Mouse (Mus musculus): Measurements from ENCODE around the gene Cachd1. TPM values are rescaled to one million over a fixed set of nuclear protein-coding genes. Genes with fewer than 3 reads are reported as not detected.

Cachd1 gene
- total and polyA plus RNA-seq, 3 experiments: 2.0 to 5.1 (median 3.5) TPM

GRCm38 (mm10) chr4:100752278-100752677 is 24.2 kb upstream of the Cachd1 start:
- no peaks in the 10 kb centered on the region for H3K36me3 ChIP-seq (ENCODE audit: control insufficient read depth, insufficient read depth, low read length)
- H3K79me2 ChIP-seq (replicated peaks; ENCODE audit: control insufficient read depth, insufficient read depth, low read length): no peaks in the 10 kb centered on the region; the same call in 1 of the 2 replicates
- no peak overlapping the region for H3K27ac ChIP-seq
- H3K4me1 ChIP-seq (ENCODE audit: control insufficient read depth, insufficient read depth, low read length): no peaks in the 10 kb centered on the region
- no peak for DNase-seq
- H3K27me3 ChIP-seq (ENCODE audit: control insufficient read depth, insufficient read depth, low read length): no peaks in the 10 kb centered on the region
- H3K4me3 ChIP-seq: no peak overlapping the region
- TF ChIP-seq CTCF (IDR thresholded peaks at IDR 0.05) (no peak), POLR2A (IDR thresholded peaks at IDR 0.05; ENCODE audit: insufficient read depth, low read depth, low read length) (no peak), EP300 (IDR thresholded peaks at IDR 0.05; ENCODE audit: insufficient read depth, low read depth, low read length) (no peak)
- 67% methylated on average over 2 of the region's 2 CpGs for WGBS
- intact Hi-C loops (cut with DNase I): no loop called here
- no peak overlapping the region for H3K9ac ChIP-seq (ENCODE audit: low read depth, low read length)

GRCm38 (mm10) chr4:100755632-100756031 is 20.8 kb upstream of the Cachd1 start:
- no peak for DNase-seq
- Histone ChIP-seq H3K36me3 (ENCODE audit: control insufficient read depth, insufficient read depth, low read length) (no peaks in the 10 kb centered on the region), H3K79me2 (replicated peaks; ENCODE audit: control insufficient read depth, insufficient read depth, low read length) (no peaks in the 10 kb centered on the region), H3K27me3 (ENCODE audit: control insufficient read depth, insufficient read depth, low read length) (no peaks in the 10 kb centered on the region), H3K27ac (no peak overlapping the region), H3K4me1 (ENCODE audit: control insufficient read depth, insufficient read depth, low read length) (no peaks in the 10 kb centered on the region), H3K4me3 (no peak overlapping the region), H3K9ac (ENCODE audit: low read depth, low read length) (no peak overlapping the region)
- intact Hi-C loops (cut with DNase I): no loop called here
- TF ChIP-seq CTCF (IDR thresholded peaks at IDR 0.05): no peak
- TF ChIP-seq POLR2A (IDR thresholded peaks at IDR 0.05; ENCODE audit: insufficient read depth, low read depth, low read length): no peak
- no peak for TF ChIP-seq EP300 (IDR thresholded peaks at IDR 0.05; ENCODE audit: insufficient read depth, low read depth, low read length)
- 38% methylated on average over 8 of the region's 8 CpGs for WGBS

DNA sequence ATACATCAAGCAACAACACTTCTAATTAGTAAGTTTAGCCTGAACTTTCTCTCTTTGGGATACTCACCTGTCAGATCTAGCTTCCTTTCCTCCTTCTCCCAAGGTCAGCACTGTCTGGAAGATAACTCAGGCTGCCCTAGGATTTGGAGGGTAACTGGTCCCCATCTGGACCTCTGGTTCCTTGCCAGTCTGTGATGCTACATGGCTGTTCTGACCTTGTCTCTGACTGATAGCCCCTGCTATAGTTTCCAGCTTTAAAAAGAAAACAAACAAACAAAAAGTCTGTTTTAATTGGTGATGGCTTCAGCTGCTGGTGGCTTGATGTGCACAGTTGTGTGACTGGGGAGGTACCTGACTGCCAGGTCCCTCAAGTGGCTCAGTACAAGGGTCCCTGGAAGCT is 20.0 kb upstream of the Cachd1 start:
- no peak for DNase-seq
- no peaks in the 10 kb centered on the region for H3K79me2 ChIP-seq (replicated peaks; ENCODE audit: control insufficient read depth, insufficient read depth, low read length)
- TF ChIP-seq CTCF (IDR thresholded peaks at IDR 0.05) (no peak), EP300 (IDR thresholded peaks at IDR 0.05; ENCODE audit: insufficient read depth, low read depth, low read length) (no peak), POLR2A (IDR thresholded peaks at IDR 0.05; ENCODE audit: insufficient read depth, low read depth, low read length) (no peak)
- H3K27me3 ChIP-seq (ENCODE audit: control insufficient read depth, insufficient read depth, low read length): no peaks in the 10 kb centered on the region
- H3K4me3 ChIP-seq: no peak overlapping the region
- no peaks in the 10 kb centered on the region for H3K36me3 ChIP-seq (ENCODE audit: control insufficient read depth, insufficient read depth, low read length)
- no peak overlapping the region for H3K9ac ChIP-seq (ENCODE audit: low read depth, low read length)
- no peak overlapping the region for H3K27ac ChIP-seq
- H3K4me1 ChIP-seq (ENCODE audit: control insufficient read depth, insufficient read depth, low read length): no peaks in the 10 kb centered on the region
- intact Hi-C loops (cut with DNase I): no loop called here

- no peaks in the 10 kb centered on the region for H3K79me2 ChIP-seq (replicated peaks; ENCODE audit: control insufficient read depth, insufficient read depth, low read length)
- H3K9ac ChIP-seq (ENCODE audit: low read depth, low read length): no peak overlapping the region
- no peaks in the 10 kb centered on the region for H3K36me3 ChIP-seq (ENCODE audit: control insufficient read depth, insufficient read depth, low read length)
- no peak overlapping the region for H3K27ac ChIP-seq
- 83% methylated on average over 6 of the region's 6 CpGs for WGBS
- 0 out of 2 replicates have a peak, but pooled peaks cover 1% of the 10 kb centered on the region for H3K27me3 ChIP-seq (ENCODE audit: control insufficient read depth, insufficient read depth, low read length)
- intact Hi-C loops (cut with DNase I): no loop called here
- H3K4me1 ChIP-seq (ENCODE audit: control insufficient read depth, insufficient read depth, low read length): no peaks in the 10 kb centered on the region
- TF ChIP-seq POLR2A (IDR thresholded peaks at IDR 0.05; ENCODE audit: insufficient read depth, low read depth, low read length): no peak
- no peak for TF ChIP-seq CTCF (IDR thresholded peaks at IDR 0.05)
- no peak for TF ChIP-seq EP300 (IDR thresholded peaks at IDR 0.05; ENCODE audit: insufficient read depth, low read depth, low read length)
- no peak overlapping the region for H3K4me3 ChIP-seq
- DNase-seq: no peak
These were observed 18.1 kb upstream of the Cachd1 start for GRCm38 (mm10) chr4:100758265-100758898.

DNA sequence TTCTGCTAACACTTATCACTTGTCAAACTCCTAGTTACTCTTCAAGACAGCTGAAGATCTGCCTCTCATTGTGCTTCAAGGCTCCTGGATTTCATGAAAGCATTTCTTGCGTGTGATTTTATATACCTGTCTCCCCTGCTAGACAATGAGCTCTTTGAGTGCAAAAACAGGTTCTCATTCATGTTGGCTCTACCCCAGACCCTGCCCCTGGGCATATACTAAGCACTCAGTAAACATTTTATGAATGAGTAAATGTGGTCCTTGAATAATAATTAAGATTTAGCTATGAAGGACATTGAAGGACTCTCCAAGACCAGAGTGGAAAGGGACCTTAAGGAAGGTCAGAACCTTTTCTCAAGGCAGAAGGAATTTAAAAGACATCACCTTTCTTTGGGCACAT is 16.9 kb upstream of the Cachd1 start:
- 0 out of 2 replicates have a peak, but pooled peaks cover 1% of the 10 kb centered on the region for H3K27me3 ChIP-seq (ENCODE audit: control insufficient read depth, insufficient read depth, low read length)
- H3K4me1 ChIP-seq (ENCODE audit: control insufficient read depth, insufficient read depth, low read length): no peaks in the 10 kb centered on the region
- intact Hi-C loops (cut with DNase I): no loop called here
- H3K36me3 ChIP-seq (ENCODE audit: control insufficient read depth, insufficient read depth, low read length): no peaks in the 10 kb centered on the region
- no peaks in the 10 kb centered on the region for H3K79me2 ChIP-seq (replicated peaks; ENCODE audit: control insufficient read depth, insufficient read depth, low read length)
- WGBS: 90% methylated on average over 1 of the region's 1 CpGs
- no peak overlapping the region for H3K27ac ChIP-seq
- no peak overlapping the region for H3K9ac ChIP-seq (ENCODE audit: low read depth, low read length)
- no peak overlapping the region for H3K4me3 ChIP-seq
- no peak for DNase-seq
- TF ChIP-seq CTCF (IDR thresholded peaks at IDR 0.05): no peak

- no peak overlapping the region for H3K27ac ChIP-seq
- no peaks in the 10 kb centered on the region for H3K4me1 ChIP-seq (ENCODE audit: control insufficient read depth, insufficient read depth, low read length)
- WGBS: 81% methylated on average over 5 of the region's 5 CpGs
- intact Hi-C loops (cut with DNase I): no loop called here
- no peaks in the 10 kb centered on the region for H3K79me2 ChIP-seq (replicated peaks; ENCODE audit: control insufficient read depth, insufficient read depth, low read length)
- H3K27me3 ChIP-seq (ENCODE audit: control insufficient read depth, insufficient read depth, low read length): 0 out of 2 replicates have a peak, but pooled peaks cover 1% of the 10 kb centered on the region
- TF ChIP-seq EP300 (IDR thresholded peaks at IDR 0.05; ENCODE audit: insufficient read depth, low read depth, low read length): no peak
- no peak for TF ChIP-seq POLR2A (IDR thresholded peaks at IDR 0.05; ENCODE audit: insufficient read depth, low read depth, low read length)
- no peak for TF ChIP-seq CTCF (IDR thresholded peaks at IDR 0.05)
- DNase-seq: no peak
- no peaks in the 10 kb centered on the region for H3K36me3 ChIP-seq (ENCODE audit: control insufficient read depth, insufficient read depth, low read length)
- H3K9ac ChIP-seq (ENCODE audit: low read depth, low read length): no peak overlapping the region
- H3K4me3 ChIP-seq: no peak overlapping the region
These were observed 16.1 kb upstream of the Cachd1 start for GRCm38 (mm10) chr4:100760416-100760815.

Measured in heart, adult 2 months (tissue).